Mouse (Mus musculus) lung, postnatal 4 days (tissue): Measurements from ENCODE around the gene Plekhm3.

ENCODE experiments used
- DNase-seq, 2 experiments: peaks; one replicate each; pipeline ENCODE4 v3.0.0; 2021

Plekhm3 gene

DNA sequence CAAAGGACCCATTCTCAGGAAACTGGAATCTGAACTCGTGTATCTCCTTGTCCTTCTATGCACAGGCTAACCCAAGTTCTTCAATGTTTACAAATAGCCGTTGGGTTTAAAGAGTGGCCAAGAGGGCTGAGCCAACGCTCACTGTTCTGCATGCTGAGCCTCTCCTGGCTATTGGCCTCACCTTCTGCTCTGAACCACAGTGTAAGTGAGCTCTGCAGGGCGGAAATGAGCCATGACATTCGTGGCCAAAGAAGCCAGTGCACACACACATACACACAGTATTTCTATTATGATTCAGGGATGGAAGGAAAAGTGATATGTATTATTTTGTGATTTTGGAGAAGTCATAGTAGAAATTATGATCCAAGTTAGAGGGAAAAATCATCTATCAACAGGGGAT, 138.9 kb downstream of the Plekhm3 start:
- DNase-seq, result no peak

DNA sequence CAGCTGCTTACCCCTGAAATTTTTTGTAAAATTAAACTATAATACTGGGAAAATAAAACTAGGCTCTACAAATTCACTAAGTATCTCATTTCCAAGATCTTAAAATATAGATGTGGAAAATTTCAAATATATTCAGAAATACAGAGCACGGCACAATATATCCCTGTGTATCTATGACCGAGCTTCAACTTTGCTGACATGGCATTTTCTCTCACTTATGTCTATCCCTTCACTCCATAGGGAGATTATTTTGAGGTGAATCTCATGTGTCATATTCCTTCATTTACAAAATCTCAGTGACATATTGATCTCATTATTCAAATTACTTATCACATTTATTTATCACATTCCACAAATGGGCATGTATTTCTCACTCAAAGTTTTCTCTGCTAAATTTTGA, 143.4 kb downstream of the Plekhm3 start:
- no peak for DNase-seq

DNA sequence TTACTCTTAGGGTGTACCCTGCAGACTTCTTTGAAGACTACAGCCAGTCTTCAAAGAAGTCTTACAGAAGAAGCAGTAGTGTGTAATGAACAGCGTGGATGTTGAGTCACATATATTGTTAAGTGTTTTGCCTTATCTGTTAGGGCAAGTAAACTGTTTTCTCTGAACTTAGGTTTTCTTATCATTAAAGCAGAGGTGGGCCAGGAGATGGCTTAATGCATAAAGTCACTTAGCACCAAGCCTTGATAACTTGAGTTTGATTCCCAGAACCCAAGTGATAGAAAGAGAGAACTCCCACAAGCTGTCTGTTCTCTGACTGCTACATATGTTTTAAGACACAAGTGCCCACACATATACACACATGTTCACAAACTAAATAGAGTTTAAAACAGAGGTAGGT, 144.7 kb downstream of the Plekhm3 start:
- DNase-seq, result no peak

DNA sequence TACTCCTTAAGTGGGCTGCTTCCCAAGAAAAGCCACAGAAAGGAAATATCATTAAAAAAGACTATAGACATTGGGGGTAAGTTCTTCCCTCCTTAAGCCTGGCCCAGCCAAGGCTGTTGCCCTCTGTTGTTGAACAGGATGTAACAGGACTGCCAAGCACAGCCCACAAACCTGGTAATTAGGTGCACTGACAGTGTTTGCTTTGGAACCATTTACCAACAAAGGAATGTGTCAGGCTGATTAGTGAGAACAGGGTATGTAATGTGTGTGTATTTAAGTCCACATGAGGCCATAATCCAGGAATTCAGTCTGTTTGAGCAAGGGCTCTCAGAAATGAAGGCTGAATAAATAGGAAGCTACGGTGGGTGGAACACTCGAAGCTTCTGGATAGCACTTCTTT, 147.5 kb downstream of the Plekhm3 start:
- peak; percentile 40 to 58 for DNase-seq

DNA sequence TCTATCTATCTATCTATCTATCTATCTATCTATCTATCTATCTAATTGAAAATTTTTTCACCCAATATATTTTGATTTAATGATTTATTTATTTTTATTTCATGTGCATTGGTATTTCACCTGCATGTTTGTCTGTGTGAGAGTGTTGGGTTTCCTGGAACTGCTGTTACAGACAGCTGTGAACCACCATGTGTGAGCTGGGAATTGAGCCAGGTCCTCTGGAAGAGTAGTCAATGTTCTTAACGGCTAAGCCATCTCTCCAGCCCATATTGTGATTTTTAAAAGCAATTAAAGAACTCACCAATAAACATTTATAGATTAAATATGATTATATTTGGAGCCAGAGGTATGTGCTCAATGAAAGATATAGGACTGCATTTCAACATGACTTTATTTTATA, 148.9 kb downstream of the Plekhm3 start:
- DNase-seq, result no peak

DNA sequence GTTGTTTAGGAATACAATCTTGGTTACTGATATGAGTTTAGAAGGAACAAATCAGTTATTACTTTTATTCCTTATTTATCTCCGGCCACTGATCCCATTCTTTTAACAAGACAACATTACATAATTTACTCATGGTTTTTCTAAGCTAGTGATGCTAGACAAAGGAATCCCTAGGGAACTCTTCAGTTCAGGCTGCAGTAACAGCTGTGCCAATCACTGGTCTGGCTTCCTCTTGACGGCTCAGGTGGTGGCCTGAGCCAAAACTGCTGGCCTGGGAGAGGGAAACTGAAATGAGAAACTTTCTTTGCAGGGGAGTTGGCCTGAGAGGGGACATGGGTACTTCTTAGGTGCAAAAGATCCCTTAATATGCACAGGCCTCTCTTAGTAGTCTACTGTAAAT, 151.4 kb downstream of the Plekhm3 start:
- no peak for DNase-seq

DNA sequence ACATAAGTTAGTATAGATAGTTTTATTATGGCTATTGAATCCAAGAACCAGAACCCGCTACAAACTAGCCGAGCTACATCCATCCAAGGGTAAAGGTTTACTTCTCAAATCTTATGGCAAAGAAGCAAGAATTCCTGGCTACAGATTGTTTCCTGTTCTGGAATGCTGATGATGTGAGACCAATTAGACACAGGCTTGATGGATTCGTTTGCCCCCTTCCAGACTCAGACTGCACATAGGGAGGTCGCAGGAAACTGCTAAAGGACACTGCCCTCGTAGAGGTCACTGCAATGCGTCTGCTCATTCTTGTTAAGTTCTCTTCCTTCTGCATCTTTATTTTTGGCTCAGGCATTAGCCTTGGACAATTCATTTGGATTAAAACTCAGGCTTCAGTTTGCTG, 154.0 kb downstream of the Plekhm3 start:
- peak in 1 of 2 experiments; percentile 70 for DNase-seq

DNA sequence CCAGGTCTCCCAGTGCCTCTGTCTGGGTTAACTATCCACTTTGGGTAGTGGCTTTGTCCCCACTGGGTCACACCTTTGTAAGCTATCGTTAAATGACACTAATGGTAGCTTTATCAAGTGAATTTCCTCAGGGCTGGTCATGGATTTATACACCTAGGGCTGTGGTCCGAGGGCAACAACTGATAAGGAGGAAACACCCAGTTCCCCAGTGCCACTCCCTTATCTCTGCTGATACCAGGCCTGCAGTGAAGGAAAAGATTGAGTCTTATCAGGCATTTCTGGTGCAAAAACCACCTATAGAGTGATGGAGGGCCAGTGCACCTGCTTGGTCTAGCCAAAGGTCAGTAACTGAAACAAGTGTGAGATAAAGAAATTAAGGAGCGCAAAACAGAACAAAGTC, 159.0 kb downstream of the Plekhm3 start:
- DNase-seq, result no peak

DNA sequence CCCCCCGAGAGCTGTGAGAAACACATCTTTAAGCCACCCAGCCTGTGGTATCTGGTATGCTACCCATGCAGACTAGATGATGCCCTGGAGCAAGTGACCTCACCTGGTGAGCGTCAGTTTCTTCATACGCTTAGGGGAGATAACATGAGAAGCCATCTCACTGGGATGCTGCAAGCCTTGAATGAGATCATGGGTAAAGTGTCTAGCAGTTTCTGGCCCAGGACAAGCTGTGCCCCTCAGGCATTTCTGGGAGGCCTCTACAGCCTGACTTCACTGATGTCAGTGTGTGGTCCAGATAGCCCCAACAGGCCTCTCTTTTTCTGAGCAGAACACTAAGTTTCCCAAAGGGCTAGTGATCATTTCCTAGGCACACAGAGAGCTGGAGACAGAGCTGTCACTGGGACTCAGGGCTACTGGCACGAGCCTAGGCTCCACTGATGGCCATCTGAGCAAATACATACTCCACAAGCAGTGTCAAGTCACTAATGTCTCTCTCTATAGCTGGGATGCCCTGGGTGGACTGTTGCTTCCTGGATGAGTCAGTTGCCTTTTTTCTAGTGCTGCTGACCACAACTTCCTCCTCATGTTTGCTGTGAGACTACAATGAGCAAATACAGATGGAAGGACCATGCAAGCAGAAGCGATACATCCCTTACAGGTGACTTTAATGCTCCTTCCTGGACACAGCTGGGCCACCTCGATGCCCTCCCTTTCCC, 159.6 kb downstream of the Plekhm3 start:
- no peak for DNase-seq

DNA sequence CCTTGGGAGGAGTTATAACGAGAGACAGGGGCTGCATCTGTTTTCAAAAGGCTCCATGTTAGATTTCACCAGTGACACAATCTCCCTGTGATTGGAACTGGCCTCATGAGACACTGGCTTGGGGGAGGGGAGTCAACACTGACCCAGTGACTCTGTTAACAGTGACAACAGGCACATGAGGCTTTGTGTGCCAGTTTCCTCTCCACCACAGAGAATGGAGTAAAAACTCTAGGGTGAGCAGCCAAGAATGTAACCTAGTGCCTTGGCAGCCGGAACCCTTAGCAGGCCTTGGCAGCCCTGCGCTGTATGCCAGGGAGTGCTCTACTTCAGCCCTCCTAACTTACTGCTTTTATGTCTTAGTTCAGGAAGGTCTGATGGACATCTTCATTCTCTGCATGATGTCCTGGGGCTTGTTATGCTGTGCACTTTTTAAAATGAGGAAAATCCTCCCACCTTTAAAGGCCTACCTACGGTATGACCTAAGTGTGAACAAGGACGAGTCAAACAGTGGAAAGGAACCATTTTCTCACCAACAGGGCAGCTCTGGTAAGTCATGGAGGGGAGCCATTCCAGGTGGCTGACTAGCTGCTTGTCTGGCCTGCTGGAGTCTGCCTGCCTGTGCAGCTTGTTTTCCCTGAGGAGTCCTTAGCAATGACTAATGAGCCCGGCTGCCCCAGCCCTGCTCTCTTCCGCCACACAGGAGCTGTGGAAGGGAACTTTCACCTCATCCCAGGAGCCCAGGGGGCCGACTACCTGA, 161.2 kb downstream of the Plekhm3 start:
- no peak for DNase-seq

DNA sequence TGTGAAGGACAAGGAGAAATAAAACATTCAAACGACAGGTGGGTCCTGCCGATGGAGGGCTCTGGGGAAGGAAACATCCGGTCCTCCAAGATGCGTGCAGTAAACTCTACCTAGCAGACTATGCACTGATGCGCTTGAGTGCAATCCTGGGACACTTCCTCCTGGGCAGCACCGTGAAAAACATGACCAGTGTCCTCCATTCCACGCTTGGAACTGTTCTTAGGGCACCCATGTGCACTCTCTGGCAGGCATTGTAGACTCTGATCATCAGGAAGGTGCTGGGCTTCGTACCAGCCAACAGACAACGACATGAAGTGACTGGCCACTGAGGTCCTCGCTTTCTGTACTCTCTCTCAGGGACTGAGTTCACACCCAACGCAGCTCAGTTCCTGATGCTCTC, 162.5 kb downstream of the Plekhm3 start:
- DNase-seq, result no peak

DNA sequence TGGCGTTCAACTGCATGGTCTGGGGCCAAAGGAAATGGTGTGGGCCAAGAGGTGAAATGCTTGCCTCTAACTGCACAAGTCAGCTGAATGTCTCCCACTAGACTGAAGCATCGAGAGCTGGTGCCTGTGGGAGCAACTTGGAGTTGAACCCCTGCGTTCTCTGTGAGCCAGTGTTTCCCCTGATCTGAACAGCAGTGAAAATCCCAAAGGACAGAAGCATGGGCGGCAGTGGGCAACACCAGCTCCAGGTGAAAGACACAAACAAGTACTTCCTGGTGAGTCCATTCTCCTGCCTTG, 163.4 kb downstream of the Plekhm3 start:
- peak in 1 of 2 experiments; percentile 36 for DNase-seq

DNA sequence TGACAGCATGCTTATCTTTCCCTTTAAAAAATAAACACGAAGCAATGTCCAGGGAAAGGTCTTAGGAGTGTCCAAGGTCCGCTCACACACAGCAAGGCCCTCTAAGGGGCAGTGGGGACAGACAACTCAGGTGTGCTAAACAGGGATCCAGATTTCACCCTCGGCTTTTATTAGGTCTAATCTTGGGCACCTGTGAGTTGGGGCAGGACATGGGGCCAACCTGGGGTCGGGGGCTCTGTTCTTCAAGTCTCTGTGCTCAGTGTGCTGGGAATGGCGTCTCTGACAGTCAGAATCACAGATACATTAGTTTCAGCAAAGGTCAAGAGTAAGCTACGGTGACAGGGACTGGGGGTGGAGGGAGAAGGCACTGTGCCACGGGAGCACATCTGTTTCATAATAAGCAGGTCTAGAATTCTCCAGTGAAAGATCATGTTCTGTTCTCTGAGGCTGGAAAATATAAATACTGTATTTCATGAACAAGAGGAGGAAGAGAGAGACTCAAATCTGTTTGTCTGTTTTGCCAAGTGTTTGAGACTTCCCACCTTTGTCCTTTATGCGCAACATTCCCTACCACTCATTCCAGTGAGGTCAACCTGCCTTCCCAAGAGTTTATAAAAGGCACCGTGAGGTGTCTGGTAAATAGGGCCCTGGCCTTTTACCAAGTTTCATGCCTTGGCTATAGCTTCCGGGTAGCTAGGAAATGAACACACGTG, 163.9 kb downstream of the Plekhm3 start:
- DNase-seq, result peak in 1 of 2 experiments; percentile 20

DNA sequence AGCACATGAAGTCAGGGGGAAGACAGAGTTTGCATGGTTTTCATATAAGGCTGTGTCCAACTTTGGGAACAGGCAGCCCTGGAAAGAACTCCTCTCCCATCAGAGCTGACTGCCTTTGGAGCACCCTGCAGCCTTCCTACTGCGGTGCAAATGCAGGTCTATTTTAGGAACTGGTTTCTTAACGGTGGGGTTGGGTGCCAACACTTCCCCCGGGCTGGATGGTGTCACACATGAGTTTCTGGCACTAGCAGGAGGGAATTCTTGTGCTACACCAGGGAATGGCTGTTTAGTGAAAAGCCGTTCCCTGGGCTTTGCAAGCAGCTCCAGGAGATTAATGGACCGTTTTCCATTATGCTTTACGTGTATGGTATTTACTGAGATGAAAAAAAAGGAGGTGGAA, 164.8 kb downstream of the Plekhm3 start:
- peak; percentile 29 to 68 for DNase-seq

DNA sequence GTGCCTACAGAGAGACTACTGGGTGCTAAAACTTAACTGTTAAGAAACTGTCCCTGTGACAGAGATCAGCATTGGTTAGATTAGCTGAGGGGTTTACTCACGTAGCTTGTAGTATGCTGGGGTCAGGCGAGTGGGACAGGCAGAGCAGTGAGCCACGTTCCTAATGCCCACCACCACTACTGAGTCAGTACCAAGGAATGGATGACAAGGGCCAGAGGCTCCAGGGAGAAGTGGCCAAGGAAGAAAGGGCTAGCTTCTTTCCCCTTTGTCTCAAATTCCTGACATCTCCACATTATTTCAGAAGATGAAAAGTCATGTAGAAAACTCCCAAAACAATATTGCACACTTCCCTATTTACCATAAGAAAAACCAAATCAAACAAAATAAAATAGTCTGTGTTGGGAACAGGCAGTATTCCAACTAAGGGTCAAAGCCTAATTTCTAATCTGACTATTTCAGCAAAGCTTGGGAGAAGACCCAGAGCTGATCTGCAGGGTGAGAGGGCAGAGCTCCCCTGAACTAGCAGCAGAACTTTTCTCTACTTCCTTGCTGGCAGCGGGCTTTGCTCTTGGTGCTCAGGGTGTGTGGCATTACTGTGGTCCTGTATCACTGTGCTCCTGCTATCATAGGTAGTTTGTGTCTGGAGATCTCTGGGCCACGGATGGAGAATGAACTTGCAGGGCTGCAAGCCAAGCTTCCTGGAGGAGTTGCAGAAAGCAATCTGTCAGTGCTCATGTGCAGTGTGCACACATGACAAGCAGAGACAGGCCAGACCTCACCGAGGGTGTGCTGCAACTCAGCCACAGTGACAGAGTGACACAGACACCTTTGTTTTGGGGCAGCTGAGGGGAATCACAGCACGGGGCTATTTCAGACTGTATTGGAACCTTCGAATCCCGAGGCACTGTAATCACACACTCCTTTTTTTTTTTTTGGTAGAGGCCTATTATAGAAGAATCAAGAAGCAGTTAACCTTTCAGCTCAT, 165.5 kb downstream of the Plekhm3 start:
- no peak for DNase-seq

DNA sequence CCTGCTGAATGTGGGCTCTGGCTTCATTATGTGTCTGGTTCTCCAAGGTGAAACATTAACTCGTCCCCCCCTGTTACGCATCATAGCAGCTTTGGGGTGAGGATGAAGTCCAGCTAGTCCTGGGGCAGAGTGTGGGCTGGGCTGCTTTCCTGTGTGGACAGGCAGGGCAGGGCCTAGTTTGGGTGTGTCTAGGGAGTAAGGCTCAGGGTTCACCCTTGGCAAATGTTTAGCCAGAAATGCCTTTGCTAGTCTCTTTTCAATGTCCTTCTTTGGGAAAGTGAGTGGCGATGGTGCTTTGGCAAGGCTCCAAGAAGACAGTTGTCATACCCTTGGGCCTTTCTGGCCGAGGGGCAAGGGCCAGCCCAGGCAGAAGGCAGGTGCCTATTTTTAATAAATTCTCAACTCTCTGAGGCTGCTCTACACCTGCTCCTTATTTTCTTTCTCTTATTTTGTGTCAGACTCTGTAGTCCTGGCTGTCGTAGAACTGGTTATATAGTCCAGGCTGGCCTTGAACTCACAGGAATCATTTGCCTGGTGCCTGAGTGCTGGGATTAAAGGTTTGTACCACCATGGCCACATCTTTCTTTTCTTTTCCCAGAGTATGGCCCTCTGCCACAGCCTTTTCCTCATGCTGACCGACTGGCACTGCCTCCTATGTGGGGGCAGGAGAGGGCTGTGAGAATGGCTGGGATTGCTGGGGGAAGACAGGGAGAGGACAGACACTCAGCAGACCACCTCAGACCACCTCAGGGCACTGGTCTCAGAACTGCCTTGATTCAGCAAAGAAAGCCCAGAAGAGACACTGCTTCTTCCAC, 168.7 kb downstream of the Plekhm3 start:
- no peak for DNase-seq

DNA sequence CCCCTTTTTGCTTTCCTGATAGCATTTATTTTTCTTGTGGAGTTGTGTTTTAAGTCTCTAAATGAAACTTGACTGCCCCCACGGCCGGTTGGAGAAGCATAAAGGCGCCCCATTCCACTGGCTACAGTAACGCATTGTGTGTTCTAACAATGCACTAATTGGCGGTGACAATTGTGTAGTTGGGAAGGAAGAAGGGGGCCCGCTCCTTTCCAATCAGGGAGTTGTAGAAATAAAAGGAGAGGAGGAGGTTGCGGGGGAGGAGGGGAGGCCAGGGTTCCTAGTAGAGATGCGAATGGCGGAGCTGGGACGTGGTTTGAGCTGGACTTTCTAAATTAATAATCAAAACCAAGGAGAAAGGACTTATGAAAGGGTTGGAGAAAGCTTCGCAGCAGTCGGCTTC, 176.8 kb downstream of the Plekhm3 start:
- DNase-seq, result no peak

DNA sequence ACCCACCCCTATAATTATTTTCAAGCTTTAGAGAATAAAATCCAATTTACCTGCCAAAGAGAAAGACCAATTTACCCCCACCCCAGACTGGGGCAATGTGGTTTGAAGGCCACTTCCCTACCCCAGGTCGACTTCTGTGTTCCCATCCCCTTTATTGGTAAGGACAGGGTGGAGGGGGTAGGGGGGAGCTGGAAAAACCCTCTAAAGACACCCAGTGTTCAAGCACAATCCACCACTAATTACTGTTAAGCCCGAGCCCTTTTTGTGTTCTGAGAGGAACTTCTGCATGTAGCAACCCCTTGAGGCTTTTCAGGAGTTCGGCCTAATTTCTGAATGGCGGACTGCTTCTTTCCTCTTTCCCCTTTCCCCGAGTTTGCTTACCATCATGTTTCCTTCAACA, 177.2 kb downstream of the Plekhm3 start:
- DNase-seq, result no peak

DNA sequence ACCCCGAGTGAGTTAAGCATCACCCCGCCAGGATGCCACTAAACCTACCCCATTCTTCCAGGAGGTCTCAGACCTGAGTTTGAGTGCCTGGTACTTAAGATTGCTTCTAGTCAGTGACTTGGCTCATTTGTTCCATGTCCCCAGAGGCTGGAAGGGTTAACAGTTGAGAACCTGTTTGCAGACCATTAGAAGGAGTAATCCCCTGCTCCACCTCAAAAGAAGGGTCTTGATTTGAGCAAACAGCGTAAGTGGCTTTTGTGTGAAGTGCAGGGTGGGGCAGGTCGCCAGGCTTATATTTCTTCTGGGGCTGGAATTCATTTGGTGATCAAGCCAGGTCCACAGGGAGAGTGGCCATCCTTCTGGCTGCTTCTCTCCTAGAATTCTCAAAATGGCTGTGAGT, 183.3 kb downstream of the Plekhm3 start:
- no peak for DNase-seq

DNA sequence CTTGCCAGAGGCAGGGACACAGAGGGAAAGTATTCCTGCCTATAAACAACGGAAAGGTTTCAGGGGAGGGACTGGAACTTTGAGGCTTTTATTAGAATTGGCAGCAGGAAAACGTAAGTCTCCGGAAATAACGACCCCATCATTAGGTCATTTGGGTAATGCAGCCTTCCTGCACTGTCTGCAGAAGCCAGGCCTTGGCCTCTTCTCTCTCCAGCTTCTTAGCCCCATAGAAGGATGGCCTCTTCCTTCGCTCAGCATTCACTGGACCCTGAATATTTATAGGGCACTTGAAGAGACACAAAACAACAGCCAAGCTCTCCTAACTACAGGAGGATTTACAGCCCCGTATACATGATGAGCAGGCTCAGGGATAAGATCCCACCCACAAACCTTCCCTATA, 186.5 kb downstream of the Plekhm3 start:
- DNase-seq, result no peak

DNA sequence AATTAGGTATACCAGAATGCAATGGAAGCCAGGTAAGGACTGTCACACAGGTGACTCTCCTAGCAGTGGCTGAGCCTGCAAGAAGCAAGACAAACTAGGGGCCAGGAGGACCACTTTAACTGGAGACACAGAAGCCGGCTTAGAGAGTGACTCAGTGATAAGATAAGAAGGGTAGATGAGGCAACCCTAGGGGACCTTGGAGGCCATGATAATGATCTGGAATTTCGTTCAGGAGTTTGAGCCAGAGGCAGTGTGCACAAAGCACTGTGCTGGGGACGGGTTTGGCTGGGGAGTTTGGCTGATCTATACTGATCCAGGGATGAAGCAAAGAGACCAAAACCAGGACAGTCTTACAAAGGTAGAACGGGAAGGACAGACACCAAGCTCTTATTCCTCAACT, 195.0 kb downstream of the Plekhm3 start:
- DNase-seq, result no peak

DNA sequence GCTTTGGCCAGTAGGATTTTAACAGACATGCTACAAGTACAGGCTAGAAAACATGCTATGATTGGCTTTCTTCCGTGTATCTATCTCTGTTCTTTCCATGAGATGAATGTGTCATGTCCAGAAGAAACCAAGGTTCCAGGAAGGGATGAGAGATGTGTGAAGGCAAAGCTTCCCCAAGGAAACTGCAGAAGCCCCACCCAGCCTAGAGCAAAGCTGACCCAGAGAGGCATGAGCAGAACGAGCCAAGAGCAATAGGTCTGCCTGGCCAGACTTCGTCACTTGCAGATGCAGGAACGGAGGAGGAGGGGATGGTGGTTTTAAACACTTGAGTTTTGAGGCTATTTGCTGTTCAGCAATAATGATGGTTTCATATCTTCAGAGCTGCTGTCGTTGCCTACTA, 198.9 kb downstream of the Plekhm3 start:
- DNase-seq, result no peak
